Mouse (Mus musculus) liver, embryonic 13.5 days (tissue): ENCODE data around the gene Inca1. TPM values are rescaled to one million over a fixed set of nuclear protein-coding genes. Genes with fewer than 3 reads are reported as not detected.

ENCODE experiments used
- ATAC-seq: fragments of 200-750 bp; cut with Nextera tagmentation; 2 replicates; pipeline ENCODE4 v1.8.0; 2017; ENCODE audit warnings: low read depth, mild to moderate bottlenecking, moderate number of reproducible peaks, moderate library complexity
- DNase-seq: peaks from one replicate; pipeline ENCODE4 v3.0.0; 2022
- H3K27ac ChIP-seq: fragments of 300-500 bp; sonication (generic); 2 replicates; pipeline ENCODE4 v1.5.1; 2015; ENCODE audit warnings: moderate library complexity, mild to moderate bottlenecking, inconsistent platforms
- H3K27me3 ChIP-seq: fragments of 300-500 bp; sonication (generic); 2 replicates; pipeline ENCODE4 v1.6.1; 2015; ENCODE audit warnings: mild to moderate bottlenecking, inconsistent platforms
- H3K36me3 ChIP-seq: fragments of 300-500 bp; sonication (generic); 2 replicates; pipeline ENCODE4 v1.6.1; 2015; ENCODE audit warnings: mild to moderate bottlenecking, inconsistent platforms
- H3K4me1 ChIP-seq: fragments of 300-500 bp; sonication (generic); replicated peaks from 2 replicates; pipeline ENCODE4 v1.6.1; 2015; ENCODE audit warnings: inconsistent platforms
- H3K4me2 ChIP-seq: fragments of 300-500 bp; sonication (generic); 2 replicates; pipeline ENCODE4 v1.6.1; 2015; ENCODE audit warnings: inconsistent platforms, mild to moderate bottlenecking, moderate library complexity
- H3K4me3 ChIP-seq: fragments of 300-500 bp; sonication (generic); replicated peaks from 2 replicates; pipeline ENCODE4 v1.5.1; 2015; ENCODE audit warnings: mild to moderate bottlenecking, inconsistent platforms
- H3K9ac ChIP-seq: fragments of 300-500 bp; sonication (generic); 2 replicates; pipeline ENCODE4 v1.6.1; 2015; ENCODE audit warnings: mild to moderate bottlenecking, inconsistent platforms
- H3K9me3 ChIP-seq: fragments of 300-500 bp; sonication (generic); replicated peaks from 2 replicates; pipeline ENCODE4 v1.6.1; 2016; ENCODE audit warnings: inconsistent platforms
- WGBS: fragments of 180-500 bp; shearing (Covaris S2); methylation state at CpG from one replicate; pipeline ENCODE4 v1.1.7; 2015; ENCODE audit not compliant: insufficient replicate concordance; 5-methylcytosine and 5-hydroxymethylcytosine counted together
- polyA plus RNA-seq: library from polyadenylated mRNA; unstranded; fragments of >200 nt; fragmentation: Nextera tagmentation; extraction: Ambion mirVana; gene quantifications from 2 replicates; pipeline ENCODE4 v1.2.1, GENCODE M21; 2015

Gene Inca1
- polyA plus RNA-seq, 1 experiment from 2014 or later, result 1.3 TPM

GRCm38 (mm10) chr11:70683640-70684039 is 16.3 kb downstream of the Inca1 start:
- H3K27ac ChIP-seq, result no peak overlapping the region
- H3K9me3 ChIP-seq, result no peaks in the 10 kb centered on the region
- ATAC-seq (no peak), DNase-seq (no peak)
- 72% methylated on average over 5 of the region's 5 CpGs for WGBS
- H3K4me2 ChIP-seq, result no peak overlapping the region
- H3K9ac ChIP-seq, result no peak overlapping the region
- no peaks in the 10 kb centered on the region for H3K27me3 ChIP-seq
- H3K4me3 ChIP-seq, result no peak overlapping the region
- H3K4me1 ChIP-seq, result peaks cover 51% of the 10 kb centered on the region
- H3K36me3 ChIP-seq, result peaks cover 30% of the 10 kb centered on the region

- Histone ChIP-seq H3K4me1 (peaks cover 42% of the 10 kb centered on the region), H3K4me3 (no peak overlapping the region), H3K9me3 (no peaks in the 10 kb centered on the region), H3K9ac (no peak overlapping the region), H3K4me2 (no peak overlapping the region), H3K27me3 (no peaks in the 10 kb centered on the region), H3K36me3 (peaks cover 30% of the 10 kb centered on the region), H3K27ac (peak overlapping the region; percentile 24)
- DNase-seq (no peak), ATAC-seq (peak; percentile 15; the same call in 1 of the 2 replicates)
- 51% methylated on average over 11 of the region's 11 CpGs for WGBS
Measured at GRCm38 (mm10) chr11:70681897-70682581, 17.9 kb downstream of the Inca1 start.

GRCm38 (mm10) chr11:70681170-70681569 is 18.8 kb downstream of the Inca1 start:
- 75% methylated on average over 12 of the region's 12 CpGs for WGBS
- ATAC-seq, result no peak
- H3K27me3 ChIP-seq, result no peaks in the 10 kb centered on the region
- no peak overlapping the region for H3K4me2 ChIP-seq
- no peak overlapping the region for H3K4me3 ChIP-seq
- H3K9me3 ChIP-seq, result no peaks in the 10 kb centered on the region
- no peak overlapping the region for H3K9ac ChIP-seq
- no peak for DNase-seq
- peaks cover 37% of the 10 kb centered on the region for H3K4me1 ChIP-seq
- peaks cover 35% of the 10 kb centered on the region for H3K36me3 ChIP-seq
- H3K27ac ChIP-seq, result no peak overlapping the region

GRCm38 (mm10) chr11:70679894-70680293 is 20.1 kb downstream of the Inca1 start:
- Histone ChIP-seq H3K9ac (no peak overlapping the region), H3K4me1 (peaks cover 36% of the 10 kb centered on the region), H3K9me3 (no peaks in the 10 kb centered on the region), H3K27me3 (no peaks in the 10 kb centered on the region), H3K27ac (peak overlapping the region; percentile 47; the same call in 1 of the 2 replicates), H3K4me3 (no peak overlapping the region), H3K36me3 (peaks cover 42% of the 10 kb centered on the region), H3K4me2 (no peak overlapping the region)
- ATAC-seq (no peak), DNase-seq (no peak)
- WGBS, result 40% methylated on average over 8 of the region's 8 CpGs

GRCm38 (mm10) chr11:70679361-70679760 is 20.6 kb downstream of the Inca1 start:
- Histone ChIP-seq H3K27ac (peak overlapping the region; percentile 47), H3K36me3 (peaks cover 45% of the 10 kb centered on the region)
- WGBS, result 82% methylated on average over 8 of the region's 8 CpGs

GRCm38 (mm10) chr11:70678576-70678975 is 21.4 kb downstream of the Inca1 start:
- WGBS, result 78% methylated on average over 2 of the region's 2 CpGs
- Histone ChIP-seq H3K4me1 (peaks cover 40% of the 10 kb centered on the region), H3K27ac (peak overlapping the region; percentile 47), H3K9me3 (no peaks in the 10 kb centered on the region), H3K4me3 (no peak overlapping the region), H3K9ac (no peak overlapping the region), H3K27me3 (no peaks in the 10 kb centered on the region), H3K4me2 (no peak overlapping the region), H3K36me3 (peaks cover 44% of the 10 kb centered on the region)
- peak; percentile 39 for ATAC-seq
- no peak for DNase-seq

More at GRCm38 (mm10) chr11:70679361-70679760, 20.6 kb downstream of the Inca1 start:
- no peaks in the 10 kb centered on the region for H3K27me3 ChIP-seq
- no peaks in the 10 kb centered on the region for H3K9me3 ChIP-seq
- no peak overlapping the region for H3K4me3 ChIP-seq
- ATAC-seq (no peak), DNase-seq (no peak)
- peaks cover 39% of the 10 kb centered on the region for H3K4me1 ChIP-seq
- no peak overlapping the region for H3K4me2 ChIP-seq
- H3K9ac ChIP-seq, result no peak overlapping the region

GRCm38 (mm10) chr11:70678092-70678491 is 21.9 kb downstream of the Inca1 start:
- no peak for DNase-seq
- peak overlapping the region; percentile 47; the same call in 1 of the 2 replicates for H3K27ac ChIP-seq
- ATAC-seq, result peak; percentile 34; the same call in 1 of the 2 replicates
- peaks cover 40% of the 10 kb centered on the region for H3K4me1 ChIP-seq
- H3K9ac ChIP-seq, result no peak overlapping the region
- 71% methylated on average over 9 of the region's 9 CpGs for WGBS
- H3K36me3 ChIP-seq, result peaks cover 39% of the 10 kb centered on the region
- no peak overlapping the region for H3K4me2 ChIP-seq
- no peak overlapping the region for H3K4me3 ChIP-seq
- H3K9me3 ChIP-seq, result no peaks in the 10 kb centered on the region
- H3K27me3 ChIP-seq, result no peaks in the 10 kb centered on the region

- peaks cover 45% of the 10 kb centered on the region for H3K4me1 ChIP-seq
- H3K4me3 ChIP-seq, result no peak overlapping the region
- H3K4me2 ChIP-seq, result no peak overlapping the region
- H3K27me3 ChIP-seq, result no peaks in the 10 kb centered on the region
- H3K9me3 ChIP-seq, result no peaks in the 10 kb centered on the region
- H3K36me3 ChIP-seq, result peaks cover 33% of the 10 kb centered on the region
- DNase-seq, result no peak
- no peak overlapping the region for H3K27ac ChIP-seq
- 59% methylated on average over 11 of the region's 11 CpGs for WGBS
- no peak overlapping the region for H3K9ac ChIP-seq
- ATAC-seq, result no peak
Measured at GRCm38 (mm10) chr11:70674501-70674900, 25.5 kb downstream of the Inca1 start.

GRCm38 (mm10) chr11:70674014-70674413 is 25.9 kb downstream of the Inca1 start:
- DNase-seq (no peak), ATAC-seq (no peak)
- WGBS, result 81% methylated on average over 6 of the region's 6 CpGs
- Histone ChIP-seq H3K4me1 (peaks cover 40% of the 10 kb centered on the region), H3K4me2 (no peak overlapping the region), H3K27me3 (no peaks in the 10 kb centered on the region), H3K9me3 (no peaks in the 10 kb centered on the region), H3K27ac (no peak overlapping the region), H3K9ac (no peak overlapping the region), H3K4me3 (no peak overlapping the region), H3K36me3 (peaks cover 33% of the 10 kb centered on the region)

GRCm38 (mm10) chr11:70671333-70672047 is 28.5 kb downstream of the Inca1 start:
- Histone ChIP-seq H3K4me3 (no peak overlapping the region), H3K9ac (peak overlapping the region; percentile 4; the same call in 1 of the 2 replicates), H3K27me3 (no peaks in the 10 kb centered on the region), H3K36me3 (peaks cover 30% of the 10 kb centered on the region), H3K9me3 (no peaks in the 10 kb centered on the region), H3K27ac (no peak overlapping the region), H3K4me1 (peaks cover 44% of the 10 kb centered on the region), H3K4me2 (no peak overlapping the region)
- no peak for DNase-seq
- no peak for ATAC-seq
- WGBS, result 76% methylated on average over 16 of the region's 16 CpGs

GRCm38 (mm10) chr11:70670483-70670882 is 29.5 kb downstream of the Inca1 start:
- peaks cover 50% of the 10 kb centered on the region for H3K4me1 ChIP-seq
- DNase-seq (no peak), ATAC-seq (no peak)
- H3K4me2 ChIP-seq, result peak overlapping the region; percentile 98
- H3K4me3 ChIP-seq, result peak overlapping the region; percentile 79
- H3K9ac ChIP-seq, result peak overlapping the region; percentile 91
- no peaks in the 10 kb centered on the region for H3K9me3 ChIP-seq
- H3K27me3 ChIP-seq, result no peaks in the 10 kb centered on the region
- peaks cover 29% of the 10 kb centered on the region for H3K36me3 ChIP-seq
- peak overlapping the region; percentile 94 for H3K27ac ChIP-seq
- 54% methylated on average over 14 of the region's 14 CpGs for WGBS
